Mouse (Mus musculus): ENCODE data around the gene Cyp3a44. TPM values are rescaled to one million over a fixed set of nuclear protein-coding genes. Genes with fewer than 3 reads are reported as not detected.
"Not testable (repeated sequence)": the region's sequence is repeated elsewhere in the genome, so short reads cannot be mapped to it uniquely, and the experiment has no call there.

Cyp3a44 gene
- polyA plus RNA-seq (2015; fragmentation: Nextera tagmentation; extraction: Ambion mirVana): not detected in 2 replicates

DNA sequence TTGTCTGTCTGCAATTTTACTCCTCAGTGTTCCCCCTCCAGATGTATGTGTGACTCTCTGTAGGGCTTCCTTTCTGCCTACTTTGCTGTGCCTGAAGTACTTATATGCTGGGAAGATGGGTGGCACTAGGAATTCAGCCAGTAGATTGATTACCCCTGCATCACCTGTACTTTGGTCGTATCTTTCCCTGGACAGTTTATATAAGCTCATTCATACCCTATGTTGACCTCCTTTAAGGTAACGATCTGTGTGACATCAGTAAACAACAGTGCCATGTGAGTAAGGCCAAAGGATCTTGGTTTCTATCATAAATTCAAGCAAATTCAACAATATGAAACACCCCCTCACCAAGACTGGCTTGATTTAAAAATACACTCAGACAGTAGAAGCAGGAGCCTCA, at the start of gene Cyp3a44:
Gene Cyp3a44, minus strand, starts transcription at position 79 of the 400 bp plus-strand sequence.
- H3K9me3 ChIP-seq (replicated peaks); DNase-seq; H3K4me2 ChIP-seq; H3K4me1 ChIP-seq (replicated peaks); ATAC-seq (ENCODE audit: low read depth); H3K27me3 ChIP-seq; H3K4me3 ChIP-seq (replicated peaks); H3K36me3 ChIP-seq; H3K9ac ChIP-seq; H3K27ac ChIP-seq: not testable (repeated sequence)
- WGBS (ENCODE audit: insufficient replicate concordance): 47% methylated on average over 2 of the region's 2 CpGs

DNA sequence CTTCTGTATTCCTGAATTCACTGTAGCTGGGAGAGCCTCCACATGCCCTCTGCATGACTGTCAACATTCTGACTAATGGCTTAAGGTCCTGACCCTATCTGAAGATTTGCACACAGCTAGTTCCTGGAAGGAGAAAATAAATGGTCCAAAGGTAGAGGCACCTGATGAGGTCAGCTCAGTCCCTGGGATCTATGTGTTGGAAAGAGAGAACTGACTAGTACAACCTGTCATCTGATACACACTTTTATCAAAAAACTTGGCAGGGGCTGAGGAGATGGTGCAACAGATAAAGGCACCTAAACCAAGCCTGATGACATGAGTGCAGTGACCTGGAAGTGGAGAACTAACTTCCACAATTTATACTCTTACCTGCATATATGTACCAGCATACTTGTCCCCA, 5.4 kb downstream of the Cyp3a44 start:
- H3K27ac ChIP-seq; H3K36me3 ChIP-seq; DNase-seq; H3K4me2 ChIP-seq; H3K27me3 ChIP-seq; H3K4me3 ChIP-seq (replicated peaks); H3K9me3 ChIP-seq (replicated peaks); H3K9ac ChIP-seq; H3K4me1 ChIP-seq (replicated peaks); ATAC-seq (ENCODE audit: low read depth): not testable (repeated sequence)

- H3K27me3 ChIP-seq; H3K4me2 ChIP-seq; H3K9me3 ChIP-seq (replicated peaks); H3K36me3 ChIP-seq; ATAC-seq (ENCODE audit: low read depth); H3K4me1 ChIP-seq (replicated peaks); H3K27ac ChIP-seq; H3K4me3 ChIP-seq (replicated peaks); H3K9ac ChIP-seq; DNase-seq: not testable (repeated sequence)
These were observed 12.4 kb downstream of the Cyp3a44 start for GRCm38 (mm10) chr5:145793232-145793631.

DNA sequence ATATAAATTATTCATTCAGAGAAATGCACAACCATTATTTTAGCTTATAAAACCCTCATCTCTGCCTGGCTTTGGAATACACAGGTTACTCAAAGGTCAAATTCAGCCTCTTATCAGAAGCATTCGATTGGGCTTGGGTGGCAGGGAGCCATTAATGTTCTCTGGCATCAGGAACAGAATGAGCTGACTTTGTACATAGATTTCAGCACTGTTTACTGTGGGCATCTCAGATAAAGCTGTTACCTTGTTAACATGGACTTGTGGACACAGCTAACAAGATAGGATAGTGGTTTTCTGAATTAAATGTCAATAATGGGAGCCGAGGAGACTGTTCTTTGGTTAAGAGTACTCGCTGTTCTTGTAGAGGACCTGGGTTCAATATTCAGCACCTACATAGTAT, 68.2 kb downstream of the Cyp3a44 start:
- H3K4me3 ChIP-seq (replicated peaks); H3K36me3 ChIP-seq; H3K9me3 ChIP-seq (replicated peaks); DNase-seq; H3K4me2 ChIP-seq; H3K27me3 ChIP-seq; ATAC-seq (ENCODE audit: low read depth); H3K4me1 ChIP-seq (replicated peaks); H3K27ac ChIP-seq; H3K9ac ChIP-seq: not testable (repeated sequence)
- WGBS (ENCODE audit: insufficient replicate concordance): 44% methylated on average over 3 of the region's 3 CpGs

Other genes with a start within 250 kb of the Cyp3a44 start
- not detected in 2 replicates for gene Cyp3a41b, start 221.1 kb downstream of the Cyp3a44 start, polyA plus RNA-seq (2015; fragmentation: Nextera tagmentation; extraction: Ambion mirVana)
- not detected in 2 replicates for gene Cyp3a41a, start 85.7 kb downstream of the Cyp3a44 start, polyA plus RNA-seq (2015; fragmentation: Nextera tagmentation; extraction: Ambion mirVana)
- 0.85 and 0.98 TPM in 2 replicates for gene Cyp3a11, start 74.1 kb upstream of the Cyp3a44 start, polyA plus RNA-seq (2015; fragmentation: Nextera tagmentation; extraction: Ambion mirVana)
- not detected in 2 replicates for gene Cyp3a25, start 203.7 kb upstream of the Cyp3a44 start, polyA plus RNA-seq (2015; fragmentation: Nextera tagmentation; extraction: Ambion mirVana)

All from liver, embryonic 13.5 days (tissue).